Mouse (Mus musculus): ENCODE measurements around the gene Ankrd34a. TPM values are rescaled to one million over a fixed set of nuclear protein-coding genes. Genes with fewer than 3 reads are reported as not detected.

Gene Ankrd34a
- 1 to 10 TPM in 1 of 2 experiments, under 1 TPM in 1; 0.96 to 1.9 TPM for total RNA-seq (2021)
- long read RNA-seq, experiment 1, partial matches to known transcripts: 0 of 3 reads
- long read RNA-seq, experiment 1, other reads (novel, unspliced or antisense): 1 of 3 reads
- long read RNA-seq, experiment 2, partial matches to known transcripts: 0 of 5 reads
- long read RNA-seq, experiment 2, other reads (novel, unspliced or antisense): 2 of 5 reads

DNA sequence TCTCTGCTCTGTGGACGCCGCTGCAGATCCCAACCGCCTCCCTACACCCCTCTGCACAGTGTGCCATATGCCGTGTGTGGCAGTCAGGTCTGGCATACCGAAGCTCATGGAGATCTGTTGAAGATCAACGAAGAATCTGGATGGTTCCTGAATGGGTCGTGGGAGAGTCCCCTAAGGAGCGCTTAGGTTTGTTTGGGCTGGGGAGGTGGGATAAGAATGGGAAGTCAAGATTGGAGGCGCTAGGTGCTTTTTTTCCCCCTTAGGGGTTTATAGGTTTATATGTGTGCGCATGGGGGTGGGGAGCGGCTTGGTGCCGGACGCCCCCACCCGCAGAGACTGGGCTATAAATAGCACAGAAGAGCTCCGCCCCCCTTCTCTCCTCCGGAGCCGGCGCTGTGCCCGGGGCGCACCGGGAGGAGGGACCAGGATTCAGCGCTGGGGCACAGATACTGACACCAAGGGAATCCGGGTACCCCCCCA lies at the start of gene Ankrd34a:
Gene Ankrd34a (plus strand): TSS at position 409 of the 480 bp plus-strand sequence.
- no peak for DNase-seq

DNA sequence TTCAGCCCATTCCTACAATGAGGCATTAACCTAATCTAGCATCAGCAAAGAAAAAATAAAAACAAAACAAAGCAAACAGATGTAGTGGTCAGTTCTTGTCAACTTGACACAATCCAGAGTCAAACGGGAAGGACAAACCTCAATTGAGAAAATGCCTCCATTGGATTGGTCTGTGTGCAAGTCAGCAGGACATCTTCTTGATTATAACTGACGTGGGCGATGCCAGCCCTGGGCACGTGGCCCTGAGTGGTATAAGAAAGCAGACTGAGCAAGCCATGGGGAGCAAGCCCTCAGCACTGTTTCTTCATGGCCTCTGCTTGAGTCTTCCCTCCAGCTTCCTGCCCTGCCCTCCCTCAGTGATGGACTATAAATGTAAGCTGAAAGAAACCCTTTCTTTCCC lies 49.6 kb upstream of the Ankrd34a start:
- no peak for DNase-seq

DNA sequence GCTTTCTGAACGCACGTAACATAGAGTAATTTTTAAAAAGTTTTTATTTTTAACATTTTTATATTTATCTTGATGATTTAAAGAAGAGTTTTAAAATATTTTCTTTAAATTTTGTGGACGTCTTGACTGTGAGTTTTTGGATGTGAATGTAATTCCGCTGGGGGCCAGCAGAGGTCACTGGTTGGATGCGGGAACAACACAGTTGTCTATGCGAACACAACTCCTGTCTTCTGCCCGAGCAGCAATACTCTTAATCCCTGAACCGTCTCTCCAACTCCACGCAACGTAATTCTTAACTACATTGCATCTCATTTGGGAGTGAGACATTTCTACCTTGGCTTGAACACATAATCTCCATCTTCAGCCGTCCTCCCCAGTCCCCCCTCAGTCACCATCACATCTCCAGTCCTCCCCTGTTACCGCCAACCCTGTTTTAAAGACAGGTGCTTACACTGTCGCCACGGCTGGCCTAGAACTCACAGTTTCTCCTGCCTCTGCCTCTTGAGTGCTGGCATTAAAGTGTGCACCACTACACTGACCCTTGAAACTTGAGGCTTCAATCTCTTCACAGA lies 49.0 kb upstream of the Ankrd34a start:
- peak; percentile 89 for DNase-seq

DNA sequence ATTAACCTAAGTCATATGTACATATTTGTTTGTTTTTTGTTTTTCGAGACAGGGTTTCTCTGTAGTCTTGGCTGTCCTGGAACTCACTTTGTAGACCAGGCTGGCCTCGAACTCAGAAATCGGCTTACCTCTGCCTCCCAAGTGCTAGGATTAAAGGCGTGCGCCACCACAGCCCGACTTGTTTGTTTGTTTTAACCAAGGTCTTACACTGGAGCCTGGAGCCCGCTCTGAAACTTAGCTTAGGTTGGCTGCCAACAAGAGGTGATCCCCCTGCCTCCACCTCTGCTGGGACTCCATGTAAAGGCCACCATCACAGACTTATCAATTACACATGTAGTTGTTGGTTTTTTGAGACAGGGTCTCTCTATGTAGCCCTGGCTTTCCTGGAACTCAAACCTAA lies 47.6 kb upstream of the Ankrd34a start:
- no peak for DNase-seq

DNA sequence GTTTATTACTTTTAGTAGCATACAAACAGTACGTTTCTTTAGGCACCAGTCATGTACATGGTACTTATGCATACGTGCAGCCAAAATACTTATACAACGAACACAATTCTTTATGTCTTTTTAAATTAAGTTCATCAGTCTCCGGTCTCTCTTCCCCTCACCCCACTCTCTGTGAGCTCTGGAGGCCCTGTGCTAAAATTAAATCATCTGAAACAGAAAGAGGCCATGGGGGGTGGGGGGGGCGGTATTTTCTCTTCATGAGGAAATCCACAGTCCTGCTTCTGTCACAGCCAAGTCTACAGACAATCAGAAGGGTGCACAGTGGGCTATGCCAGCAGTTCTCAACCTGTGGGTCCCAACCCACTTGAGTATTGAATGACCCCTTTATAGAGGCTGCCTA lies 47.1 kb upstream of the Ankrd34a start:
- no peak for DNase-seq

DNA sequence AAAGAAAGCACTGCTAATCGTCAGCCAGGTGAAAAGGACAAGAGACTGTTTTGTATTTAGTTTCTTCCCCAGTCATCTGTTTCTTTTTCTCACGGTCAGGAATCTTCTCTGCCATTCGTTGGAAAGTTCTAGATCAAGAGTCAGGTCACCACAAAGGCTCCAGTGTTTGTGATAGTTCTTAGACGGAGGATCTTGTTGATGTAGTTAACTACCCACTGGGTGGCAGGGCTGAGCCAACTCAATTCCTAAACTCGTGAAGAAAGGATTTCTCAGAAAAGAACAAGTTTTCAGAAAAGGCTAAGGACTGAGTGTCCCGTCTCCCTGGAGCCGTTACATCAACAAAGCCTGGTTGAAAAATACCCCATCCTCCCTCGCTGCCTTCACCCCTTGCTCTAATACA lies 45.2 kb upstream of the Ankrd34a start:
- DNase-seq: no peak

DNA sequence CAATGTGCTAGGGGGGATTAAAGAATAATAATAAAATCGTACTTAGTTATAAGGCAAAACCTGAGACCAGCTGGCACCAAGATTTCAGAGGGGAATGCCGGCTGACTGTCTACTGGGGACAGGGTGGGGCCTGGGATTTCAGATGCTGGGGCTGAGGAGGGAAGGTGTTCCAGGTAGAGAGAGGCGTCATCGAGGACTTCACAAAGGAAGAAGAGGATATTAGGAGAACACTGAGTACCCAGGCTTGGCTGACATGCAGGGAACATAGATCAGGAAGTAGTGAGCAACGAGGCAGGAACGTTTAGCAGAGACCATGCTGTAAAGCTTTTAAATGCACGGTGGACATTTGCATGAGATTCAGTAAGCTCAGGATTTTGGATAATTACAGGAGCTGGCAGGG lies 44.5 kb upstream of the Ankrd34a start:
- DNase-seq: no peak

DNA sequence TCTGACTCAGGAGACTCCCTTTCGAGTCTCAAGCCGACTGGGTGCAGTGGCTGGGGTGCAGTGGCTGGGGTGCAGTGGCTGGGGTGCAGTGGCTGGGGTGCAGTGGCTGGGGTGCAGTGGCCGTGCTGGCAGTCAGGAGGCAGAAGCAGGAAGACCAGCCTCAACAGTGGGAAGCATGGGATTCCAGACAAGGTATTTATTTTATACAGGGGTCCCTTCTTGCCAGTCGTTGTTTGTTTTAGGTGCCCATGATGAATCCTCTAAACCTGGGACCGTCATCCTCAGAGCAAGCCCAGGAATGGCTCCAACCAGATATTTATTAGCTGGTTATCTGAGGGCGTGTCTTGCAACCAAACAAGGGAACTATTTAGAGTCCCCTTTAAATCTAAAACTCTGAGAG lies 42.8 kb upstream of the Ankrd34a start:
- DNase-seq: no peak

DNA sequence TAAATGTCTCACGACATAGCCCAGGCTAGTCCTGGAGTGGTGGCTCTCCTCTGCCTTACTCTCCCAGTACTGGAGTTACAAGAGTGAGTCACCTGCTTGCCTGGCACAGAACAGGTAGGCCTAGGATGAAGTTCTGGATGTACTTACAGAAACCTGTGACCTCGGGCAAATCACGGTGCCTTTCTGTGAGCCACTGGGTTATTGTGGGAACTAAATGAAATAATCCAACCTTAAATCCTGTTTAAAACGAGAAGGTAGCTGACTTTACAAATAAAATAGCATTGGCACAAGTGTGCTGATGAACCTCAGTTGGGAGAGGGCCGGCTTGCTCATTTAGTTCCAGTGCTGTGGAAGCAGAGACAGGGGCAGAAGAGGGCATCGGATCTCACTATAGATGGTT lies 42.2 kb upstream of the Ankrd34a start:
- DNase-seq: no peak

DNA sequence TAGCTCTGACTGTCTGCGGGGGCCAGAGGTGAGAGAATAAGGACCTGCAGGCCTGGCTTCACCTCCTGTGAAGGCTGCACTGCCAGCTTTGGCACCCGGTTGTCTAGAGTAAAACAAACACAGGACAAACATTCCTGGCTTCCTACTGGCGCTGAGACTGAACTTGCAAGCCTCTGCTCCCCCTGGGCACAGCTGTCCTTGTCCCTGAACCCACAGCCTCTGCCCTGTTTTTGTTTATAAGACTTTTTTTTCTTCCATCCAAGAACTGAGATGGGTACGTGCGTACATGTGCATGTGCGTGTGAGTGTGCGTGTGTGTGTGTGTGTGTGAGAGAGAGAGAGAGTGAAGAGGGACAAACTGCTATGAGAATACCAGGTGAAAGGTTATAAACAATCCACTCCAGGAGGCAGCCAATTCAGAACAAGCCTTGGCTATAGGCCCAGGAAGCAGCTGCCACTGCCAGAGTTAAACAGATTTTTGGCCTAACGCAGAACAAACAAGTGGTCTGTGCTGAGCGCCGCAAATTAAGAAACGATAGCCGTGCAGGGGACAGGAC lies 41.3 kb upstream of the Ankrd34a start:
- DNase-seq: peak; percentile 77

DNA sequence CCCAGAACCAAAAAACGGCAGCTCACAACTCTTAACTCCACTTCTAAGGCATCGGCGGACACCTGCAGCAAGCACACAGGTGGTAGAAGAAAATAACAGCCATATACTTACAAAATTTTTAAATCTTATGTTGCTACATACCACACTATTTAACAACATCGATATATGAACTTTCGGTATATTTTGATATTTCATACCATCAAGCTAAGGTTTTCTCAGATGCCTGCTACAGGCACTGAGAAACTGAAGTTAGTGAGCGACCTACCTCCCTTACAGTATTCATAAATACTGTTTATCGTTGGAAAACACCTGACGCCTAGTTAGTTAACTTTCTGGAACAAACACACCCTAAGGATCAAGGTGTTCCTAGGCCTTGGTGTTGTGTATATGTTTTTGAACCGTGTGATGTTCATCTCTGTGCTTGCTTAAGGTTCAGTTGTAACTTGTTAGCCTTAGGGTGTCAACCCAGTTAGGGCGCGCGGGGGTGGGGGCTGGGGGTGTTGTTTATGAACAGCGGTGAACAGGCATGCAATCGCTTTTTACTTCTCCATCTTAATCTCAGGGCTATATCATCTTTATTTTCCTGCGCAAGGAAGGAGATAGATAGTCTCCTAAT lies 40.3 kb upstream of the Ankrd34a start:
- DNase-seq: no peak

DNA sequence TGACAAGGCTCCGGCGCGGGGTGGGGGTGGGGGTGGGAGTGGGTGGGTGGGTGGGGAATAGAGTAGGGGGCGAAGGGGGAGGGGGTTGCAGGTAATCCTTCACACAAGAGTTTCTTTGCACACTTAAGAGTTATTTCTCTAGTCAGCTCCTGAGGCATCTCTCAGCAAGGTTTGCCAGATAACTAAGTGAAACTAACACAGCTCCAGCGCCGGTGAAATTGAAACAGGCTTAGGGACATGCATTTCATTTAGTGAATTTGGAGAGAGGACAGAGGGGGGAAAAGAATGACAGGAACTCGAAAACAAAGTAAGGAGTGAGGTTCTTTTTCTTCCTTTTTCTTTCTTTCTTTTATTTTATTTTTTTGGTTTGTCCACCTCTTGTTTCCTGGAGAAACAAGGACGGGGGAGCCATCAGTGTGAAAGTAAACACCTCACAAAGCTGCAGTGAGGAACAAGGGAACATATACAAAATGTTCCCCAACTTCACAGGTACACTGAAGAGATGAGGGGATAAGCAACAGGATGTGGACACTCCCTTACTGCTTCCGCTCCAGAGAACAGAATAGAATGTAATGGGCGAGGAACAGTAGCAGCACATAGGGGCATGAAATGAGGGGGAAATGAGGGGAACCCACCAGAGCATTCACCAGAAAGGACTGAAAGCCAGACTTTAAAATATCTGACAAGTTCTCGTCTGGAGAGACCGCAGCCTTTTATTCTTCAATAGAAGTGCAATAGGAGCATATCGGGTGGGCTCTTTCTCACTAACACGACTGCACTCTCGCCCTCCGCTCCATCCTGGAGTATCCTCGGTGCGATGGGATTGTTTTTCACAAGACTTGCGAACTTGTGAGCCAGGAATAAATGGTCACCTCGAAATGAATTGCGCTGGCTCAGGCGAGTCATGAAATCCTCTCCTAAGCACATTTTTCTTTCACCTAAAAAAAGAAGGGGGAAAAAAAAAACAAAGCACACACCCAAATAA lies 39.5 kb upstream of the Ankrd34a start:
- no peak for DNase-seq

DNA sequence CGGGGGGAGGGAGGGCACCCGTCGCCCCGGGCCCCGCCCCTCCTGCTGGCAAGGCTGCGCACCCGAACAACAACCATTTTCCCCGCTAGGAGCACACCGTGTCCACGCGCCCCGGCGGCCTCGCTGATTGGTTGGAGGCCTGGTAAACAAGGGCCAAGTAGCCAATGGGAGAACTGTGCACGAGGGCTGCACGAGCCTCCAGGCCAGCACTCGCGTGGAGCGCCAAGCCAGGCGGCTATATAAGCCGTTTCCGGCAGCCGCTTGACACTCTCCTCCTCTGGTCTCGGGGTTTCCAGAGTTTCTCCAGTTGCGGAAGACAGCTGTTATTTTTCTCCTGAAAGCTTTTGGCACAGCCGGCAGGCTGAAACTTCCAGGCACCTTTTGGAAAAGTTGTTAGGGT lies 38.7 kb upstream of the Ankrd34a start, which contains the start of gene Txnip:
Gene Txnip (plus strand): TSS at position 264 of the 400 bp plus-strand sequence.
- peak; percentile 99 for DNase-seq

DNA sequence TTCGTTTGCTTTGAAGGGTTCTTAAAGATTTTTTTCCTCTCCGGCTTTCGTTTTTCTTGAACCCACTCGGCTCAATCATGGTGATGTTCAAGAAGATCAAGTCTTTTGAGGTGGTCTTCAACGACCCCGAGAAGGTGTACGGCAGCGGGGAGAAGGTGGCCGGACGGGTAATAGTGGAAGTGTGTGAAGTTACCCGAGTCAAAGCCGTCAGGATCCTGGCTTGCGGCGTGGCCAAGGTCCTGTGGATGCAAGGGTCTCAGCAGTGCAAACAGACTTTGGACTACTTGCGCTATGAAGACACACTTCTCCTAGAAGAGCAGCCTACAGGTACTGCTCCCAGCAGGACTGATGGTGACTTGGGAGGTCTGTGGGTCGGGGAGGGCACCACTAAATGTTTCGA lies 38.3 kb upstream of the Ankrd34a start:
- DNase-seq: no peak

DNA sequence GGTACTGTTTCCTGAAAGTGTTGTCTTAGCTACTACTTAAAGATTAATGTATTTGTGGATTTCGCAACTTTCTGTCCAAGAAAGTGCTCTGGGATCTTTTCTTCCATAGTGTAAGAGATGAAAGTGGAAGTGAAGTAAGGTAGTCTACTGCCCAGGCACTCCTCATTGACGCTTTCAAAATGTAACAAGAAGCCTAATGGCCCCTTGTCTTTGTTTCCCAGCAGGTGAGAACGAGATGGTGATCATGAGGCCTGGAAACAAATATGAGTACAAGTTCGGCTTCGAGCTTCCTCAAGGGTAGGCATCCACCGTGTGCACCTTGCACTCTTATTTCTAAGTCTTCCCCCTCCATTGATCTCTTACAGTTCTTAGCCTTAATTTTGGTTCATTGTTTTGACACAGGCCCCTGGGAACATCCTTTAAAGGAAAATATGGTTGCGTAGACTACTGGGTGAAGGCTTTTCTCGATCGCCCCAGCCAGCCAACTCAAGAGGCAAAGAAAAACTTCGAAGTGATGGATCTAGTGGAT lies 37.7 kb upstream of the Ankrd34a start:
- no peak for DNase-seq

DNA sequence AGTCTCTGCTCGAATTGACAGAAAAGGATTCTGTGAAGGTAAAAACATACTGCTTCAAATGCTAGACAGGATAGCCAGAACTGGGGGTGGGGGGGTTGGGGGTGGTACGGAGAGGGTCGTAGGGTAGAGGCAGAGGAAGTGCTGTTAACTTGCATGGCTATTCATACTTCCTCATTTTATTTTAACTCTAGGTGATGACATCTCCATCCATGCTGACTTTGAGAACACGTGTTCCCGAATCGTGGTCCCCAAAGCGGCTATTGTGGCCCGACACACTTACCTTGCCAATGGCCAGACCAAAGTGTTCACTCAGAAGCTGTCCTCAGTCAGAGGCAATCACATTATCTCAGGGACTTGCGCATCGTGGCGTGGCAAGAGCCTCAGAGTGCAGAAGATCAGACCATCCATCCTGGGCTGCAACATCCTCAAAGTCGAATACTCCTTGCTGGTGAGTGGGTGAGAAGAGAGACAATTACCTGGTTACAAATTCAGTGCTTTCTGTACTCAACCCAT lies 37.0 kb upstream of the Ankrd34a start:
- DNase-seq: no peak

DNA sequence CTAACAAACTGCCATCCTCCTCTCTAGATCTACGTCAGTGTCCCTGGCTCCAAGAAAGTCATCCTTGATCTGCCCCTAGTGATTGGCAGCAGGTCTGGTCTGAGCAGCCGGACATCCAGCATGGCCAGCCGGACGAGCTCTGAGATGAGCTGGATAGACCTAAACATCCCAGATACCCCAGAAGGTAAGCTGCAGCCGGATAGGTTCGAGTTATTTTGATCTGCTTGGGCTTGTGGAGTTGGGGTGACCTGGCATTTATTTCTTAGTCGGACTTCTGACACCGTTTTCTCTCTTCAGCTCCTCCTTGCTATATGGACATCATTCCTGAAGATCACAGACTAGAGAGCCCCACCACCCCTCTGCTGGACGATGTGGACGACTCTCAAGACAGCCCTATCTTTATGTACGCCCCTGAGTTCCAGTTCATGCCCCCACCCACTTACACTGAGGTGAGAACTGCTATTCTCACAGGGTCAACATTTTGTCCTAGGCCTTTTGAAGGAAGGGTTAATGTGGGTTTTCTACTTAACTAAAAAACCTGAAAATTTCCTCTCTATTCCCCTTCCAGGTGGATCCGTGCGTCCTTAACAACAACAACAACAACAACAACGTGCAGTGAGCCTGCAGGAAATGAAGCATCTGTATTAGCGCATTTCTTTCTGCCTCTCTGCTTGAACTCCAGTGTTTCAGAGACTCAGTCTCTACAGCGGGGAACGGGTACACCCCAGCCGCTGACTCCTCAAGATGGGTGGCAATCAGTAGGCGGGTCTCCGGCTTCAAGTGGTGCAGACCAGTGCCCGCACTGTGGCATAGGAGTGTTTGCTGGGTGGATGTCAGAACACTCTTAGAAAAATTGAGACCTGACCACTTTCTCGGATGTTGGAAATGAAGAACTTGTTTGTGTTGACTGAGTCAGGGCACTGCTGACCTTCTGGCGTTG lies 36.3 kb upstream of the Ankrd34a start:
- DNase-seq: no peak

DNA sequence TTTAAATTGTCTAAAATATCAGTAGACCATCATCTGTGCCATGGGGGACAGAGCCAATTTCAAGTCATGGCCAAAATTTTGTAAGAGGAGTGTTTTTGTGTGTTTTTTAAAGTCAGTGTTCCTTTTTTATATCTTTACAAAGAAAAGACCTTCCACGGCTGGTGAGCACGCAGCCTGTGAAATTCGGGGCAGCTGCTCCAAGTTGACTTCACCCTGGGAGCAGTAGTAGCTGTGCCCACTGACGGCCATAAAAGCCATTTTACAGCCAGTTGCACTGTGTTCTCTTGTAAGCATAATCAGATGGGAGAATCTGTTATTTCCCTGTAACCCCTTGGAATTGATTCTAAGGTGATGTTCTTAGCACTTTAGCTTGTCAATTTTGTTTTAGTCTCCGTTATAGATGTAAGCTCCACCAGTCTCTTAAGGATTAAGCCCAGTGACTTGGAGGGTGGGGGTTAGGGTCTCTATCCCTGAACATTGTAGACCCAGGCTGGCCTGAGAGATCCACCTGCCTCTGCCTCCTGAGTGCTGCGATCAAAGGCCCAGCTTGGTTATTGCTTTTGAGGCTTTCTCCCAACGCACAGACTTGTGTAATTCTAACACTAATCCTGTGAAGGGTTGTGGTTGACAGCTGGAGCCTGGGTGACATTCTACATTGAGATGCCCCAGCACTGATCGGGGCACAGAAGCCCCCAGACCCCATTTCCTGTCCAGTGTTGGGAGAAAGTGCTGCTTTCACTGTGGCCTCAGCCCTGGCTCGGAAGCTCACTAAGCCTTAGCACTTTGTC lies 35.4 kb upstream of the Ankrd34a start:
- no peak for DNase-seq

DNA sequence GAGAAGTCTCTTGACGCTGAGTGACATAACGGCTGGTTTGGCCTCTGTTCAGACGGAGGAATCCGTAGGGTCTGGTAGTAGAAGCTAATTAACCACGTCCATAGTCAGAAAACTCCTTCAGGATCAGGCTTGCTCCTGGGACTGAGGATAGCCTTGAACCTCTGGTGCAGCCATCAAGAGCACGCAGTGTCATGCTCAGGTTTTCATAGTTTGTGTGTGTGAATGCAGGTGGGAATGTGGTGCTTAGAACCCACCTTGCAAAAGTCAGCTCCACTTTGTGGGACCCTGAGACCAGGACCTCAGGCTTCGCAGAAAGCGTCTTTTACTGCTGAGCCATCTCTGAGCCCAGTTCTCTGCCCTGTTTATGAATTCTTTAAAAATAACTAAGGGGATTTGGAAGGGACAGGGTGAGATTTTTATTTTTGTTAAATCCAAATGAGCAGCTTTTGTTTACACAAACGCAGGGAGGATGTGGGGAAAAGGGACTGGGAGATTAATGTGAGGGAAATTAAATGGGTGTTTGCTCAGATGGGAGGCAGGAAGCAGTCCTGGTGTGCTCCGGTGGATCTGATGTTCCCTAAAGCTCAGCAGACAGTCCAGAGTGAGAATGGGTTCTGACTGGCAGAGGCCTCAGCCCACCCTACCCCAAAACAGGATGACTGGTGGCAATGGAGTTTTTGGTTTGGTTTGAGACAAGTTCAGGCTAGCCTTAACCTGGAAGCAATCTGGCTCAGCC lies 34.3 kb upstream of the Ankrd34a start:
- DNase-seq: peak; percentile 45
